Mouse (Mus musculus) liver, embryonic 16.5 days (tissue): ENCODE data around the gene Arrdc3. TPM values are rescaled to one million over a fixed set of nuclear protein-coding genes. Genes with fewer than 3 reads are reported as not detected.

ENCODE experiments used
- ATAC-seq: fragments of 200-750 bp; cut with Nextera tagmentation; 2 replicates; pipeline ENCODE4 v1.8.0; 2017; ENCODE audit warnings: low read depth, mild to moderate bottlenecking, moderate number of reproducible peaks, moderate library complexity
- H3K27ac ChIP-seq: fragments of 300-500 bp; sonication (generic); 2 replicates; pipeline ENCODE4 v1.5.1; 2014; ENCODE audit warnings: mild to moderate bottlenecking, low read length
- H3K27me3 ChIP-seq: fragments of 300-500 bp; sonication (generic); 2 replicates; pipeline ENCODE4 v1.6.1; 2014; ENCODE audit warnings: low read depth, low read length, mixed read lengths; ENCODE audit not compliant: control insufficient read depth, insufficient read depth
- H3K36me3 ChIP-seq: fragments of 300-500 bp; sonication (generic); 2 replicates; pipeline ENCODE4 v1.6.1; 2014; ENCODE audit warnings: mild to moderate bottlenecking; ENCODE audit not compliant: control insufficient read depth, insufficient read depth
- H3K4me1 ChIP-seq: fragments of 300-500 bp; sonication (generic); 2 replicates; pipeline ENCODE4 v1.6.1; 2014; ENCODE audit warnings: low read depth, low read length, mixed read lengths; ENCODE audit not compliant: control insufficient read depth
- H3K4me2 ChIP-seq: fragments of 300-500 bp; sonication (generic); 2 replicates; pipeline ENCODE4 v1.6.1; 2014; ENCODE audit warnings: low read depth, low read length, mixed read lengths
- H3K4me3 ChIP-seq: fragments of 300-500 bp; sonication (generic); 2 replicates; pipeline ENCODE4 v1.5.1; 2014; ENCODE audit warnings: low read depth, mild to moderate bottlenecking, low read length
- H3K9ac ChIP-seq: fragments of 300-500 bp; sonication (generic); 2 replicates; pipeline ENCODE4 v1.6.1; 2014; ENCODE audit warnings: low read depth, low read length
- H3K9me3 ChIP-seq: fragments of 300-500 bp; sonication (generic); replicated peaks from 2 replicates; pipeline ENCODE4 v1.6.1; 2016; ENCODE audit warnings: low read length; ENCODE audit not compliant: control insufficient read depth
- WGBS: fragments of 180-500 bp; shearing (Covaris S2); extraction: QIAGEN DNeasy Blood & Tissue Kit; methylation state at CpG from one replicate; pipeline ENCODE4 v1.1.7; 2014; ENCODE audit not compliant: insufficient replicate concordance; 5-methylcytosine and 5-hydroxymethylcytosine counted together
- polyA plus RNA-seq: library from polyadenylated mRNA; unstranded; fragments of >200 nt; fragmentation: Nextera tagmentation; extraction: Ambion mirVana; gene quantifications from 2 replicates; pipeline ENCODE4 v1.2.1, GENCODE M21; 2015

The Arrdc3 gene
- polyA plus RNA-seq: 17.4 and 19.2 TPM in 2 replicates

DNA sequence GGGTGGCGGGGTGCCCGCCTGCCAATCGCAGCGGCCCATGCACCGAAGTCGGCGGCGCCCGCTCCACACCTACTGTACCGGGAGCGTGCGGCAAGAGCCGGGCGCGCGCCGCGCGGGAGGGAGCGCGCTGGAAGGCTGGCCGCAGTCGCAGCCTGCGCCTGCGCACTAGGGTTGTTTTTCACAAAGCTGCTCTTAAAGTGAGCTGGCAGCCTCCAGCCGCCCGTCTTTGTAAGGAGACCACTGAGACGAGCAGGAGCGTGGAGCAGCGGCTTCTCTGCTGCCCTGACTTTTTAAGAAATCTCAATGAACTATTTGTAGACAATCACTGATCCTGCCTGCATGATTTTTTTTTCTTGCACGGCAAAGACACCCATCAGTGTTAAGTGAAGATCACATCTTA, at the start of gene Arrdc3:
Gene Arrdc3 (plus strand): TSS at position 195 of the 400 bp plus-strand sequence.
- Histone ChIP-seq H3K27ac (peak within 1 kb of the TSS; percentile 100), H3K36me3 (peaks cover 7% of the 10 kb centered on the region), H3K4me1 (peaks cover 5% of the 10 kb centered on the region), H3K9ac (peak within 1 kb of the TSS; percentile 100), H3K9me3 (no peaks in the 10 kb centered on the region), H3K4me3 (peak within 1 kb of the TSS; percentile 95), H3K27me3 (no peaks in the 10 kb centered on the region), H3K4me2 (peak within 1 kb of the TSS; percentile 75)
- 0% methylated on average over 27 of the region's 31 CpGs for WGBS
- peak; percentile 57 for ATAC-seq

DNA sequence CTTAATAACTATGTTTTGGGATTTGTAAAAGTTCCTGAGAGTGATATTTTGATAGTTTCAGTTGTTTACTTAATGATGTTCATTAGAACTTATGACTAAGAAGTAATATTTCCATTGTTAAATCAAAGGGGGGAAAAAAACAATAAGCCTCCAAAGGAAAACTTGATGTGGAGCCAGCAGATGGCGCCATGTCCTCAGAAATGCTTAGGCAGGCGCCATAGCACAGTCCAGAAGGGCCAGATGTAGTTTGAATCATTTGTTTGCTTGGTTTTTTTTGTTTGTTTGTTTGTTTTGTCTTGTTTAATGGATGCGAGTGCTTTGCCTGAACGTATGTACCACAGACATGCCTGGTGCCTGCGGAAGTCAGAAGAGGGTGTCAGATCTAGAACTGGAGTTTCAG, 21.0 kb upstream of the Arrdc3 start:
- Histone ChIP-seq H3K9me3 (no peaks in the 10 kb centered on the region), H3K36me3 (no peaks in the 10 kb centered on the region), H3K4me1 (no peaks in the 10 kb centered on the region), H3K27ac (no peak overlapping the region), H3K4me3 (no peak overlapping the region), H3K27me3 (no peaks in the 10 kb centered on the region), H3K9ac (no peak overlapping the region), H3K4me2 (no peak overlapping the region)
- 9% methylated on average over 5 of the region's 5 CpGs for WGBS
- ATAC-seq: no peak

DNA sequence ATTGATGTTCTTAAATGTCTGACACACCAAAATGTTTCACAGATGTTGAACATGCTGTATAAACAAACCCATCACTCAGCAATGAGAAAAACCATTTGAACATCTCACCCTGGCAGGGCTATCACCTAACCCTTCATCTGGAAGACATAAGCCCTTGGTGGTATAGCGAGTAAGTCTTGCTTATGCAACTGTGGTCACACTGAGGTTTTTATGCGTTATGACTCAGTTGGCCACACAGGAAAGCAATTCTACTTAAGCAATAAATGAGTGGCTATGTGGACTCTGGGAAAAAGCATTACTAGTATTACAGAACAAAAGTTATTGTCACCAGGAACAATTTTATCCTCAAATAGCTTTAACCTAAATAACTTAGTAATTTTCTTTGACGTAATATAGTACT, 19.0 kb upstream of the Arrdc3 start:
- Histone ChIP-seq H3K4me1 (no peaks in the 10 kb centered on the region), H3K27me3 (no peaks in the 10 kb centered on the region), H3K9ac (no peak overlapping the region), H3K27ac (no peak overlapping the region), H3K4me2 (no peak overlapping the region), H3K4me3 (no peak overlapping the region), H3K36me3 (no peaks in the 10 kb centered on the region), H3K9me3 (no peaks in the 10 kb centered on the region)
- WGBS: 41% methylated on average over 3 of the region's 3 CpGs
- no peak for ATAC-seq

DNA sequence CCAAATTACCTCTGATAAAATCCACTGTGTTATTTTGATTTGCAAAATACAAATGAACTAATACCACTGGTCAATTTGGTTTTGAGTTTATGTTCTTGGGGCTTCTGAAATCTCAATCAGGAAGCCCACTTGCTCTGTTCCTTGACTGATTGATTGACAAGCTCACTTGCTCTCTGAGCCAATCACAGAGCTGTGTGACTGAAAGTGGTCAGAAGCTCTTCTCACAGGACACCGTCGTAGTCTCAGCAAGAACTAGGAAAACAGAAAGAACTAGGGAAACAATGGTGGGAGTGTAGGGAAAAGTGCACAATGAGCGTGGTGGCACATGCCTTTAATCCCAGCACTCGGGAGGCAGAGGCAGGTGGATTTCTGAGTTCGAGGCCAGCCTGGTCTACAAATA, 8.1 kb upstream of the Arrdc3 start:
- WGBS: 65% methylated on average over 5 of the region's 5 CpGs
- Histone ChIP-seq H3K4me1 (no peaks in the 10 kb centered on the region), H3K27me3 (no peaks in the 10 kb centered on the region), H3K4me3 (no peak overlapping the region), H3K36me3 (no peaks in the 10 kb centered on the region), H3K27ac (no peak overlapping the region), H3K9ac (no peak overlapping the region), H3K4me2 (no peak overlapping the region), H3K9me3 (no peaks in the 10 kb centered on the region)
- ATAC-seq: no peak

DNA sequence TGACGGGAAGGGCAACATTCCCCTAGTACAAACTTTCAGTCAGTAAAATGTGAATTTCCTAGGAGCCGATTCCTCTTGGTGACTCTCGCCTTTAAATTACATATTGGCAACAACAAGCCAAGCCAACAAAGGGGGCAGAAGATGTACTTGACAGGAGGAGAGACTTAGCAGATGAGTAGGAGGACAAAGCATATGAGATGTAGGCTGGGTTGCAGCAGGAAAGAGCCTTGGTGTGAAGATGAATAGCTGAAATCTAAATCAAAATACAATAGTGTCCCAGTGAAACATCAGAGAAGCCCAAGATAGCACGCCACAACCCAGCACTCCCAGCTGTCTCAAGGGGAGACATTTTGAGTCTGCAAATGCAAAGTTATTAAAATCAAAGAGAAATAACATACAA, 2.4 kb upstream of the Arrdc3 start:
- no peaks in the 10 kb centered on the region for H3K27me3 ChIP-seq
- no peak overlapping the region for H3K4me3 ChIP-seq
- H3K4me1 ChIP-seq: peaks cover 3% of the 10 kb centered on the region
- WGBS: 58% methylated on average over 4 of the region's 4 CpGs
- ATAC-seq: no peak
- no peak overlapping the region for H3K27ac ChIP-seq
- H3K36me3 ChIP-seq: no peaks in the 10 kb centered on the region
- no peaks in the 10 kb centered on the region for H3K9me3 ChIP-seq
- no peak overlapping the region for H3K9ac ChIP-seq
- H3K4me2 ChIP-seq: no peak overlapping the region

DNA sequence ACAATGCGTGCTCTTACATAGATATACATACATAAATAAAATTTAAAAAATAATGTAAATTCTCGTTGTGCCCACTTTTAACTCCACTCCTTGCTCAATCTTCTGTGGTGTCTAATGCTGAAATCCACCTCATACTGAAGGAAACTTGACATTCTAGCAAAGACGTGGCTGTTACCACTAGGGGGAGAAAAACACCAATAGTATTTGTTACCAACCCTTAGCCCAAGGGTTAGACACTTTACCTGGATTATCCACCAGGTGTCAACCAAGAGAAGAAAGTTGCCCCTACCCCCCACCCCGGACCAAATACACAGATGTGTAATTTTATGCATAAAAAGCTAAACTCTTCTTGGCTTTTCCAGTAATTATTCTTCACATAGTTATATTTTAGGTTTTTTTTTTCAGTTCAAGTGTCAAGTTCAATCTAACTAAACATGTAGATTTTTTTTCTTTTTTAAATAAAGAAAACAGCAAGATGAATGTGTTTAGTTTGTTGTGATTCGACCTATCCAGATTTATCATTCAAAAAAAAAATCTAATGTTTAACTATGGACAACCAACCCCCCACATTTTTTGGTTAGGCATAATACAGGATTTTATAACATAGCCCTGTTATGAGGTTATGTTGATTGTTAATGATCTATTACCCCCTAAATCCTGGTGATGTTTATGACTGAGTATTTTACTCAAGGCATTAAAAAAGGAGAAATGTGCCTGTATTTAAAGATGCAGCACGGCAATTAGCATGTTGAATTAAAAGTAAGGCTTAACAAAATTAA, 1.3 kb upstream of the Arrdc3 start:
- WGBS: 20% methylated on average over 6 of the region's 6 CpGs
- Histone ChIP-seq H3K4me3 (no peak overlapping the region), H3K27ac (no peak overlapping the region), H3K36me3 (no peaks in the 10 kb centered on the region), H3K9ac (no peak overlapping the region), H3K9me3 (no peaks in the 10 kb centered on the region), H3K4me2 (peak overlapping the region; percentile 75), H3K4me1 (peaks cover 5% of the 10 kb centered on the region), H3K27me3 (no peaks in the 10 kb centered on the region)
- no peak for ATAC-seq

DNA sequence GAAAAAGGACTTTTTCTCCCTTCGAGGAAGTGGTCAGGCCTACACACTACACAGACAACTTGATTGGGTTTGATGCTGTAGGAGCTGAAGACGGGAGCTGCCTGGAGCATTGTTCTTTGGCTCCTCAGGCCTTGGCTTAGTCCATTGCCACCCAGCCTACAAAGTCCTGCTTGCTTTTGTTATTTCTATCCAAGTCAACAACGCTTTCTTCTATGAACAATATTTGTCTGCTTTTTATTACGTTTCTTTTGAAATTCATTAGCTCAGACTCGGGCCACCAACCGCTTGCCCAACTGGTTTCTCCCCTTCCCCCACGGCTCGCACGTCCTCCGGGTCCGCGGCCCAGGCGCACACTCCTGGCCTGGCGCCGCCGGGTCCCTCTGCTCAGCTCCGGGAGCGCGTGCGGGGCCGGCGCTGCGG, 458 bp upstream of the Arrdc3 start:
- peak overlapping the region; percentile 75 for H3K4me2 ChIP-seq
- peaks cover 5% of the 10 kb centered on the region for H3K4me1 ChIP-seq
- ATAC-seq: no peak
- no peaks in the 10 kb centered on the region for H3K27me3 ChIP-seq
- H3K27ac ChIP-seq: peak overlapping the region; percentile 100
- no peaks in the 10 kb centered on the region for H3K9me3 ChIP-seq
- H3K36me3 ChIP-seq: peaks cover 2% of the 10 kb centered on the region
- H3K4me3 ChIP-seq: peak overlapping the region; percentile 95
- WGBS: 0% methylated on average over 23 of the region's 23 CpGs
- H3K9ac ChIP-seq: peak overlapping the region; percentile 100

DNA sequence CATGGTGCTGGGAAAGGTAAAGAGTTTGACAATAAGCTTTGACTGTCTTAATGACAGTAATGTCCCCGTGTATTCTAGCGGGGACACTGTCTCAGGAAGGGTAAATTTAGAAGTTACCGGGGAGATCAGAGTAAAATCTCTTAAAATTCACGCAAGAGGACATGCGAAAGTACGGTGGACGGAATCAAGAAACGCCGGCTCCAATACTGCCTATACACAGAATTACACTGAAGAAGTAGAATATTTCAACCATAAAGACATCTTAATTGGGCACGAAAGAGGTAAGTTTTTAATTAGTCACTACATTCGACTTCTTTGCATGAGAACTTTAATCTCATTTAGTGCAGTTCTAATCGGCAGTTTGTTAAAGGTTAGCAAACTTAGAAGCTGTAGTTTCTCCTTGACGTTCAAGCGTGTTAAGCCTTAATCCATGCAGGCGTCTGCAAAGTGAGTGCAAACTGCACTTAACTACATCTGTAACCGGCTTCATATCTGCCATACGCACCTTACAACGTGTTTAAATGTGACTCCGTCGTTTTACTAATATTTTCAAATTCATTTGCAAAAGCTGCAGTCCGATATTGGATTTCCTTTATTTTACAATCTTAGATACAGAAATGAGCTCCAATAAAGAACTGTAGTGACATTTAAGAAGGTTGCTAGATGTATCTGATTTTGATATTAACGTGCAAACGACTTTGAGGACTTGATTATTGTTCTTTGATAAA, 629 bp downstream of the Arrdc3 start:
- H3K9me3 ChIP-seq: no peaks in the 10 kb centered on the region
- ATAC-seq: no peak
- peak overlapping the region; percentile 75 for H3K4me2 ChIP-seq
- H3K27me3 ChIP-seq: no peaks in the 10 kb centered on the region
- H3K36me3 ChIP-seq: peaks cover 9% of the 10 kb centered on the region
- H3K4me1 ChIP-seq: peaks cover 5% of the 10 kb centered on the region
- H3K27ac ChIP-seq: peak overlapping the region; percentile 100
- WGBS: under 1% methylated on average over 23 of the region's 23 CpGs
- H3K9ac ChIP-seq: peak overlapping the region; percentile 100
- H3K4me3 ChIP-seq: peak overlapping the region; percentile 95
